Mouse (Mus musculus) 3134 (cell line): ENCODE results near the gene Wdfy3.
"Not testable (repeated sequence)": the region's sequence is repeated elsewhere in the genome, so short reads cannot be mapped to it uniquely, and the experiment has no call there.

Experiments
- DNase-seq: peaks from one replicate; pipeline ENCODE4 v3.0.0-alpha.2; 2011; ENCODE audit warnings: low spot score; ENCODE audit not compliant: insufficient read length; ENCODE audit errors: extremely low read depth

Wdfy3 gene

GRCm38 (mm10) chr5:101847762-101848161, 222.0 kb downstream of the Wdfy3 start:
- DNase-seq = no peak

- no peak for DNase-seq
These were observed 222.4 kb downstream of the Wdfy3 start for GRCm38 (mm10) chr5:101847323-101847722.

- DNase-seq = no peak
These were observed 223.8 kb downstream of the Wdfy3 start for GRCm38 (mm10) chr5:101845930-101846329.

GRCm38 (mm10) chr5:101845011-101845410, 224.7 kb downstream of the Wdfy3 start:
- no peak for DNase-seq

DNA sequence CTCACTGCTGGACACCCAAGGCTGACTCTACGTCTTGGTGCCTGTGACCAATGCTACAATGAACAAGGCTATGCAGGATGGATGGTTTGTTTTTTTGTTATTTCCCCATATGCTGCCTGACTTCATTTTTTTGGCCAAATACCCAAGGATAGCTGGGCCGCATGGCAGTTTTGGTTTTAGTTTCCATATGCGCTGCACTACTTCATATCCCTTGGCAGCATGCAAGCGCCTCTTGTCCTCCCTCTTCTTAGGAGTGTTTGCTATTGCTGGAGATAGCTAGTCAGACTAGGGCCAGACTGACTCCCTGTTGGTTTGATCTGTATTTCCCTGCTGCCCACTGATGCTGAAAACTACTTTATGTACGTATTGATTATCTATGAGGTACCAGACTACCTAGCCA, 229.2 kb downstream of the Wdfy3 start:
- no peak for DNase-seq

GRCm38 (mm10) chr5:101837605-101838004, 232.1 kb downstream of the Wdfy3 start:
- DNase-seq = not testable (repeated sequence)

DNA sequence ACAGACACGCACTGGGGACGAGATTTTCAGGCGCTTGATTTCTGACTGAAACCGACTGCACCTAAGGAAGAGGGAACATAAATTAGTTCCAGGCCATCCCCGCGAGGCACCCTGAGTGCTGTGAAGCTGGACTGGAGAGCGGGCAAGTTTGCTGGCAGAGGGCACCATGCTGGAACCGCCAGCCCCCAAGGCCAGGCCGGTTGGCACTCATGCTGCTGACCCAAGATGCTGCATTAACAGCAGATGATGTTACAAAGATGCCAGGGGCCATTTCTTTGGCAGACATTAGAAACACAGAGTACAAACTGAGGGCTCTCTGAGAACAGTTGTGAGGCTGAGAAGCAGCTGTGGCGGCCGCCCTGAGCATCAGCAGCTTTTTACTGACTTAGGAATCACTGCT, 233.5 kb downstream of the Wdfy3 start:
- no peak for DNase-seq

GRCm38 (mm10) chr5:101833875-101834274, 235.8 kb downstream of the Wdfy3 start:
- no peak for DNase-seq

GRCm38 (mm10) chr5:101832991-101833390, 236.7 kb downstream of the Wdfy3 start:
- DNase-seq = no peak

GRCm38 (mm10) chr5:101832042-101832441, 237.7 kb downstream of the Wdfy3 start:
- DNase-seq = no peak

GRCm38 (mm10) chr5:101830180-101830579, 239.5 kb downstream of the Wdfy3 start:
- DNase-seq = no peak

GRCm38 (mm10) chr5:101828932-101829331, 240.8 kb downstream of the Wdfy3 start:
- DNase-seq = no peak

DNA sequence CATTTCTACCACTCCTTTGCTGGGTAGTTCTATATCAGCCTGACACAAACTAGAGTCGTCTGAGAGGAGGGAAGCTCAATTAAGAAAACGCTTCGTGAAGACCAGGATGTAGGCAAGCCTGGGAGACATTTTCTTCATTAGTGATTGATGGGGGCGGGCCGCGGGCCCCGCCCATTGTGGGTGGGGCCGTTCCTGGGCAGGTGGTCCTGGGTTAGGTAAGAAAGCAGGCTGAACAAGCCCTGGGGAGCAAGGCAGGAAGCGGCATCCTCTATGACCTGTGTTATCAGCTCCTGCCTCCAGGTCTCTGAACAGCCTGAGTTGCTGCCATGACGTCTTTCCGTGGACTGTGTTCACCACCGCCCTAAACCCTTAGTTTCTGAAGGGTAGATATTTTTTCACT, 242.2 kb downstream of the Wdfy3 start:
- DNase-seq = no peak

- no peak for DNase-seq
These were observed 243.2 kb downstream of the Wdfy3 start for GRCm38 (mm10) chr5:101826531-101826970.

GRCm38 (mm10) chr5:101825111-101825911, 244.4 kb downstream of the Wdfy3 start:
- no peak for DNase-seq

DNA sequence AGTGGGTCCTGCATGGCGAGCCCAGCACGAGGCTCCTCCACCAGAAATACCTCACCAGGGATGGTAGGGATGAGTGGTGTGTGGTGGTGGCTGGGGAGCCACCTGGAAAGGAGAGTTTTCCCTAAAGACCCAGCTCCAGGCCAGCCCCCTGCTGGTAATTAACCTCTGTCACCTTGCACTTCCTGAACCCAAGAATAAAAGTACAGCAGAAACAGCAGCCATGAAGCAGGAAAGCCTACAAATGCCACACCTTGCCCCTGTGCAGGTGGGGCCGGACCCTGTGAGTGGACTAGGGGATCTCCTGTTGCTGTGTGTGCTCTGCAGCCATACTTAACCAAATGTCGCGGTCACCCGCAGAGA, 247.4 kb downstream of the Wdfy3 start:
- no peak for DNase-seq

DNA sequence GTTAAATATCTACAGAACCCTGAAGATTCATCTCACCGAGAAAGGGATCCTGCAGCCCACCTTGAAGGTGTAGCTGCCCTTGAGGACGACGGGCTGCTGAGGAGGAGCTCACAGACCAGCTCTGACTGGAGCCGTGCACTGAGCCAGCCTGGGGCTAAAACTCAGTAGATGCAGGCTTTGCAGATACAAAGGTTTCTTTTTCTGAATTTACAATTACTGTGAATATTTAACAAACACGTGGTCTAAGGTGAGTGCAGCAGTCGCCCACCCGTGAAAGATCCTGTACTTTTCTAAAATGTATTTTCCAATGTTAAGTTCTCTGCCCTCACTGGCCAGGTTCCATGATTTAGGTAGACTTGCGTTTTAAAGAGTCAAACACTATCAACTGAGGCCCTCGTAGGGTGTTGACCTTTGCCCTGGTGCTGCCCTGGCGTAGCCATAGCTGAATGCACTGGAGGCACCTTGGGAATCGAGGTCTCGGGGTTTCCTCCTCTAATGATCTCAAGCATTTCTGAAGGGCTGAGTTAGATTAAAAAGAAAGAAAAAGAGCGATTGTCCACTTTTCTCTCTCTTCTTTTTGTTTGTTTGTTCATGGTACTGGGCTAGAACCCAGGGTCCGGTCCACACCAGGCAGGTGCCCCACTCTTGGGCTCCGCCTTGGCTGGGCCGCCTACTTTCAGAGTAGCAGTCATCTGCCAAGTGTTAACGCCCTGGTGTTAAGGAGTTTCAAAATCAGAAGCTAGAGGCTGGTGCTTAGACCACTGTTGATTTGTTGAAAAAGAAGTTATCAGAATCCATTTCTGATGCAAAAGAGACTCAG, 248.0 kb downstream of the Wdfy3 start:
- no peak for DNase-seq

DNA sequence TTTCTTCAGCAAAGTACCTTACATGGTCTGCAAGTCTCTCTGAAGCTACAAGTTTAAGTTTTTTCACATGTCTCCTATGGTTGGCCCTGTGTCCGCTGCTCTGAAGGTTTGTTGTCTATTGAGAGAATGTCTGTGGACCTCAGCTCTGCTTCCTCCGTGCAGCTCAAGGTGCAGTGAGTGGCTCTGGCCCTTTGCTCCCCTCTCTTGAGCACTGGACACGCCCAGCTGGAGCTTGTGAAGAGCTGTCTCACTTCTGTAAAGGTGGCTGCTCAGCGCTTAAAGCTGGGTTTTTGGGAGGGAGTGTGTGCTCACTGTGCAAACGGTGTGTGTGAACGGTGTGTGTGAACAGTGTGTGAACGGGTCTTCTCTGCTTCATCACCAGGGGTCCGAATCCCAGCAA, 248.7 kb downstream of the Wdfy3 start:
- no peak for DNase-seq

- DNase-seq = no peak
These were observed 249.9 kb downstream of the Wdfy3 start for GRCm38 (mm10) chr5:101819844-101820243.

GRCm38 (mm10) chr5:101819216-101819615, 250.5 kb downstream of the Wdfy3 start:
- DNase-seq = no peak

- peak; percentile 62 for DNase-seq
These were observed 252.9 kb downstream of the Wdfy3 start for GRCm38 (mm10) chr5:101816822-101817221.
